Mouse (Mus musculus) cerebellum, adult 18-20 months (tissue): Measurements from ENCODE around the gene Mapk1.

Experiments
- DNase-seq, 2 experiments: peaks; one replicate each; pipeline ENCODE4 v3.0.0; 2021

Mapk1 gene

GRCm38 (mm10) chr16:17018071-17018470, 34.9 kb downstream of the Mapk1 start:
- DNase-seq: no peak

- peak; percentile 54 to 72 for DNase-seq
These were observed 41.4 kb downstream of the Mapk1 start for GRCm38 (mm10) chr16:17024469-17025148.

GRCm38 (mm10) chr16:17029971-17030695, 47.0 kb downstream of the Mapk1 start:
- no peak for DNase-seq

- DNase-seq: no peak
These were observed 50.6 kb downstream of the Mapk1 start for GRCm38 (mm10) chr16:17033754-17034153.

GRCm38 (mm10) chr16:17040716-17041115, 57.5 kb downstream of the Mapk1 start:
- DNase-seq: no peak

GRCm38 (mm10) chr16:17041417-17041816, 58.2 kb downstream of the Mapk1 start:
- DNase-seq: no peak

- DNase-seq: peak; percentile 24 to 31
These were observed 61.1 kb downstream of the Mapk1 start for GRCm38 (mm10) chr16:17044320-17044719.

GRCm38 (mm10) chr16:17045287-17045686, 62.1 kb downstream of the Mapk1 start:
- DNase-seq: no peak

- no peak for DNase-seq
These were observed 66.7 kb downstream of the Mapk1 start for GRCm38 (mm10) chr16:17049886-17050285.

- DNase-seq: no peak
These were observed 68.9 kb downstream of the Mapk1 start for GRCm38 (mm10) chr16:17052087-17052486.

GRCm38 (mm10) chr16:17053903-17054302, 70.7 kb downstream of the Mapk1 start:
- DNase-seq: no peak

- no peak for DNase-seq
These were observed 72.4 kb downstream of the Mapk1 start for GRCm38 (mm10) chr16:17055584-17055983.

GRCm38 (mm10) chr16:17062338-17062737, 79.2 kb downstream of the Mapk1 start:
- no peak for DNase-seq

GRCm38 (mm10) chr16:17067552-17067951, 84.4 kb downstream of the Mapk1 start:
- DNase-seq: no peak

GRCm38 (mm10) chr16:17069511-17070443, 86.6 kb downstream of the Mapk1 start, which contains the start of gene Ypel1:
Gene Ypel1 (plus strand): TSS chr16:17069696.
- peak; percentile 88 for DNase-seq

GRCm38 (mm10) chr16:17070716-17071115, 87.5 kb downstream of the Mapk1 start:
- DNase-seq: no peak

GRCm38 (mm10) chr16:17073000-17073399, 89.8 kb downstream of the Mapk1 start:
- no peak for DNase-seq

- DNase-seq: no peak
These were observed 93.1 kb downstream of the Mapk1 start for GRCm38 (mm10) chr16:17076301-17076700.

- DNase-seq: no peak
These were observed 93.7 kb downstream of the Mapk1 start for GRCm38 (mm10) chr16:17076869-17077268.

GRCm38 (mm10) chr16:17078101-17078500, 94.9 kb downstream of the Mapk1 start:
- DNase-seq: no peak

GRCm38 (mm10) chr16:17082121-17082792, 99.1 kb downstream of the Mapk1 start:
- DNase-seq: no peak

- no peak for DNase-seq
These were observed 102.5 kb downstream of the Mapk1 start for GRCm38 (mm10) chr16:17085636-17086035.

- DNase-seq: no peak
These were observed 103.1 kb downstream of the Mapk1 start for GRCm38 (mm10) chr16:17086241-17086640.
